ENCODE assay signal across 29 mouse cellular contexts in genomic region chr9:29319197-29319596, GRCm38 (mm10).
DNase-seq lines count a peak whose midpoint lies in the region; ATAC-seq and TF ChIP-seq lines count a peak whose summit lies in the region.
"Had no signal": no experiment of that assay in that cellular context is flagged by ENCODE, and none has a peak within 500 bp of the region (broad histone marks: within the 10 kb centered on the region; RNA-seq: fewer than 3 reads in every experiment).

No protein-coding gene starts in this region.

- H3K9me3 ChIP-seq in kidney, embryonic 15.5 days (replicated peaks): no peaks in the 10 kb centered on the region
- H3K9me3 ChIP-seq in intestine, embryonic 15.5 days: no peaks in the 10 kb centered on the region
- no peaks in the 10 kb centered on the region for H3K9me3 ChIP-seq in limb, embryonic 12.5 days
- H3K9me3 ChIP-seq: hindbrain, embryonic 12.5 days; limb, embryonic 15.5 days; stomach, embryonic 15.5 days had no signal

- no peak for TF ChIP-seq CTCF in olfactory bulb, adult 2 months (IDR thresholded peaks at IDR 0.05; ENCODE audit: insufficient read depth, low read depth, low read length)

- DNase-seq in kidney, adult 9 months: no peak
- DNase-seq in spleen, adult 18-20 months: no peak
- DNase-seq: adrenal gland, postnatal 10 days; cerebellum, adult 9-10 months; cerebellum, postnatal 36 days; gastrocnemius, postnatal 36 days; heart, adult 18-20 months; heart, postnatal 36 days; kidney, adult 8-10 months; layer of hippocampus, postnatal 36 days; lung, embryonic 14.5 days; lung, postnatal 14 days; midbrain, embryonic 14.5 days; retina, postnatal 1 day; right cerebral cortex, postnatal 14 days; thymus, postnatal 14 days had no signal

- peak overlapping the region; percentile 70 for H3K27ac ChIP-seq in kidney, embryonic 15.5 days
- peak overlapping the region; percentile 69 for H3K27ac ChIP-seq in intestine, embryonic 15.5 days
- peak overlapping the region; percentile 2; the same call in 1 of the 2 replicates for H3K27ac ChIP-seq in limb, embryonic 12.5 days
- peak overlapping the region; percentile 76 for H3K27ac ChIP-seq in olfactory bulb, adult 2 months (ENCODE audit: insufficient read depth, low read depth, low read length)
- H3K27ac ChIP-seq: hindbrain, embryonic 12.5 days; hindbrain, postnatal 0 days; limb, embryonic 15.5 days; liver, embryonic 14.5 days; stomach, embryonic 15.5 days had no signal

- no peak; the same call in 1 of the 2 replicates for ATAC-seq in kidney, embryonic 15.5 days (replicated peaks; ENCODE audit: low FRiP score)
- ATAC-seq in intestine, embryonic 15.5 days: peak; percentile 72
- ATAC-seq in limb, embryonic 12.5 days (ENCODE audit: insufficient number of reproducible peaks, insufficient read depth, low FRiP score, low TSS enrichment, low read depth): 0 out of 2 replicates have a peak, but pooled peaks have one; percentile 35
- ATAC-seq in erythroblast, adult 5-6 weeks (replicated peaks; ENCODE audit: low FRiP score, poor library complexity, severe bottlenecking): no peak
- ATAC-seq: forebrain, embryonic 14.5 days; hindbrain, postnatal 0 days had no signal

- peaks cover 44% of the 10 kb centered on the region for H3K4me1 ChIP-seq in kidney, embryonic 15.5 days
- H3K4me1 ChIP-seq in intestine, embryonic 15.5 days (replicated peaks): peaks cover 17% of the 10 kb centered on the region
- H3K4me1 ChIP-seq in limb, embryonic 12.5 days (replicated peaks): peaks cover 39% of the 10 kb centered on the region
- H3K4me1 ChIP-seq in olfactory bulb, adult 2 months (ENCODE audit: control insufficient read depth, insufficient read depth, low read length): peaks cover 22% of the 10 kb centered on the region

- WGBS in kidney, embryonic 15.5 days: 0% methylated on average over 1 of the region's 1 CpGs
- 18% methylated on average over 1 of the region's 1 CpGs for WGBS in intestine, embryonic 15.5 days
- WGBS in limb, embryonic 12.5 days: 7% methylated on average over 1 of the region's 1 CpGs
- whole genome bisulfite sequencing in olfactory bulb, adult 2 months: 31% methylated on average over 1 of the region's 1 CpGs

- no peak overlapping the region for H3K9ac ChIP-seq in kidney, embryonic 15.5 days
- no peak overlapping the region for H3K9ac ChIP-seq in intestine, embryonic 15.5 days
- H3K9ac ChIP-seq in limb, embryonic 12.5 days (replicated peaks): no peak overlapping the region
- H3K9ac ChIP-seq: hindbrain, embryonic 12.5 days; limb, embryonic 15.5 days; liver, embryonic 14.5 days; lung, embryonic 14.5 days; stomach, embryonic 15.5 days had no signal

- H3K36me3 ChIP-seq in kidney, embryonic 15.5 days: no peaks in the 10 kb centered on the region
- no peaks in the 10 kb centered on the region for H3K36me3 ChIP-seq in intestine, embryonic 15.5 days
- no peaks in the 10 kb centered on the region for H3K36me3 ChIP-seq in limb, embryonic 12.5 days
- H3K36me3 ChIP-seq: G1E; hindbrain, embryonic 12.5 days; limb, embryonic 15.5 days; stomach, embryonic 15.5 days had no signal

- H3K4me3 ChIP-seq in kidney, embryonic 15.5 days (replicated peaks): no peak overlapping the region
- H3K4me3 ChIP-seq in intestine, embryonic 15.5 days (replicated peaks): no peak overlapping the region
- H3K4me3 ChIP-seq in limb, embryonic 12.5 days (replicated peaks): no peak overlapping the region
- no peak overlapping the region for H3K4me3 ChIP-seq in olfactory bulb, adult 2 months (ENCODE audit: insufficient read depth, low read depth, low read length)
- H3K4me3 ChIP-seq: hindbrain, embryonic 12.5 days; limb, embryonic 15.5 days; stomach, embryonic 15.5 days had no signal

- peak overlapping the region; percentile 12; the same call in 1 of the 2 replicates for H3K4me2 ChIP-seq in kidney, embryonic 15.5 days
- peak overlapping the region; percentile 22 for H3K4me2 ChIP-seq in intestine, embryonic 15.5 days (replicated peaks)
- 0 out of 2 replicates have a peak overlapping the region, but pooled peaks have one; percentile 1 for H3K4me2 ChIP-seq in limb, embryonic 12.5 days
- H3K4me2 ChIP-seq: heart, embryonic 11.5 days; hindbrain, embryonic 12.5 days; lung, embryonic 14.5 days; stomach, embryonic 15.5 days had no signal

- no peak for TF ChIP-seq POLR2A in olfactory bulb, adult 2 months (IDR thresholded peaks at IDR 0.05; ENCODE audit: insufficient read depth, low read depth, low read length)

- no peaks in the 10 kb centered on the region for H3K27me3 ChIP-seq in kidney, embryonic 15.5 days
- no peaks in the 10 kb centered on the region for H3K27me3 ChIP-seq in intestine, embryonic 15.5 days (replicated peaks)
- peaks cover 80% of the 10 kb centered on the region for H3K27me3 ChIP-seq in limb, embryonic 12.5 days
- H3K27me3 ChIP-seq: stomach, embryonic 15.5 days had no signal

Comparison
In these comparisons a context has a peak if more than half of its experiments do, and no peak if none do; other contexts are left out.
1. ATAC-seq: peak in intestine, embryonic 15.5 days (single experiment) and limb, embryonic 12.5 days (single experiment); none in kidney, embryonic 15.5 days (single experiment) and erythroblast, adult 5-6 weeks (single experiment).
2. H3K27ac ChIP-seq: peak in every context shown above with its lines; median percentile 76 in olfactory bulb, adult 2 months; 70 in kidney, embryonic 15.5 days; 69 in intestine, embryonic 15.5 days; 2 in limb, embryonic 12.5 days.
3. Peak in every context shown above with its lines, with median percentiles within 50 percentile points of each other: H3K4me2 ChIP-seq.